Mouse (Mus musculus) liver, embryonic 14.5 days (tissue): ENCODE measurements around the gene Ggt7. TPM values are rescaled to one million over a fixed set of nuclear protein-coding genes. Genes with fewer than 3 reads are reported as not detected.

Source experiments
- ATAC-seq: fragments of 200-750 bp; cut with Nextera tagmentation; 2 replicates; pipeline ENCODE4 v1.8.0; 2017; ENCODE audit warnings: moderate number of reproducible peaks, mild to moderate bottlenecking, moderate library complexity; ENCODE audit not compliant: insufficient read depth
- DNase-seq, 3 experiments: peaks; one replicate each; pipeline ENCODE4 v3.0.0-alpha.2; 2012 to 2013; ENCODE audit warnings: low read depth in 3 of 3, low spot score in 3 of 3
- H3K27ac ChIP-seq: fragments of 300-500 bp; sonication (generic); 2 replicates; pipeline ENCODE4 v1.5.1; 2014; ENCODE audit warnings: moderate library complexity, mild to moderate bottlenecking, control low read depth, inconsistent platforms
- H3K27me3 ChIP-seq: fragments of 300-500 bp; sonication (generic); 2 replicates; pipeline ENCODE4 v1.6.1; 2014; ENCODE audit warnings: mild to moderate bottlenecking, low read length, moderate library complexity; ENCODE audit not compliant: control insufficient read depth, insufficient read depth
- H3K36me3 ChIP-seq: fragments of 300-500 bp; sonication (generic); replicated peaks from 2 replicates; pipeline ENCODE4 v1.6.1; 2014; ENCODE audit warnings: low read depth; ENCODE audit not compliant: control insufficient read depth, insufficient read depth
- H3K4me1 ChIP-seq, 2 experiments: fragments of 200-500 bp in 1 of 2; fragments of 300-500 bp in 1 of 2; sonication (generic) in 1 of 2; replicated peaks; 2 replicates each; pipeline ENCODE4 v1.6.1; 2012 to 2014; ENCODE audit warnings: antibody characterized with exemption in 1 of 2, inconsistent platforms in 1 of 2, low read length in 1 of 2; ENCODE audit not compliant: control insufficient read depth in 2 of 2, insufficient read depth in 2 of 2
- H3K4me2 ChIP-seq: fragments of 300-500 bp; sonication (generic); 2 replicates; pipeline ENCODE4 v1.6.1; 2014; ENCODE audit warnings: low read depth, mild to moderate bottlenecking, control low read depth, moderate library complexity
- H3K4me3 ChIP-seq, 2 experiments: fragments of 200-500 bp in 1 of 2; fragments of 300-500 bp in 1 of 2; sonication (generic) in 1 of 2; 2 replicates each; pipeline ENCODE4 v1.5.1; 2012 to 2014; ENCODE audit warnings: low read depth in 2 of 2, low read length in 2 of 2, mild to moderate bottlenecking in 2 of 2, control low read depth in 1 of 2, inconsistent platforms in 1 of 2, moderate library complexity in 1 of 2; ENCODE audit not compliant: insufficient read depth in 1 of 2
- H3K9ac ChIP-seq: fragments of 300-500 bp; sonication (generic); replicated peaks from 2 replicates; pipeline ENCODE4 v1.6.1; 2014; ENCODE audit warnings: mild to moderate bottlenecking, control low read depth, moderate library complexity
- H3K9me3 ChIP-seq: fragments of 300-500 bp; sonication (generic); 2 replicates; pipeline ENCODE4 v1.6.1; 2016; ENCODE audit warnings: low read length, mixed read lengths; ENCODE audit not compliant: control insufficient read depth
- CTCF ChIP-seq: IDR thresholded peaks from 2 replicates; pipeline ENCODE4 v1.5.1; 2016; ENCODE audit warnings: antibody characterized with exemption, low read depth, control low read depth
- EP300 ChIP-seq: IDR thresholded peaks from 2 replicates; pipeline ENCODE4 v1.6.1; 2016; ENCODE audit warnings: antibody characterized with exemption, low read depth
- WGBS: fragments of 180-500 bp; shearing (Covaris S2); extraction: QIAGEN DNeasy Blood & Tissue Kit; methylation state at CpG from one replicate; pipeline ENCODE4 v1.1.7; 2014; ENCODE audit not compliant: insufficient replicate concordance; 5-methylcytosine and 5-hydroxymethylcytosine counted together
- polyA plus RNA-seq, 2 experiments: library from polyadenylated mRNA; depleted of rRNA in 1 of 2; stranded (reverse) in 1 of 2; unstranded in 1 of 2; fragments of >200 nt; fragmentation: Nextera tagmentation in 1 of 2; extraction: Ambion mirVana in 1 of 2; gene quantifications; 2 replicates each; pipeline versions ENCODE4 v1.2.1 to v1.2.3; 2012 to 2014

Gene Ggt7
- polyA plus RNA-seq, 2 experiments: 0.18 to 0.35 TPM

GRCm38 (mm10) chr2:155482021-155482420 is 36.0 kb downstream of the Ggt7 start:
- ATAC-seq: no peak
- H3K27ac ChIP-seq: no peak overlapping the region
- H3K4me1 ChIP-seq: no peaks in the 10 kb centered on the region
- WGBS: 39% methylated on average over 3 of the region's 3 CpGs
- DNase-seq: peak; percentile 49 to 56 (median 53)
- no peaks in the 10 kb centered on the region for H3K27me3 ChIP-seq
- no peaks in the 10 kb centered on the region for H3K36me3 ChIP-seq
- TF ChIP-seq CTCF: peak; percentile 79
- TF ChIP-seq EP300: no peak
- no peak overlapping the region for H3K9ac ChIP-seq
- no peak overlapping the region for H3K4me3 ChIP-seq
- H3K4me2 ChIP-seq: no peak overlapping the region
- H3K9me3 ChIP-seq: no peaks in the 10 kb centered on the region

- no peaks in the 10 kb centered on the region for H3K27me3 ChIP-seq
- no peaks in the 10 kb centered on the region for H3K9me3 ChIP-seq
- peak within 1 kb of the TSS; percentile 95 for H3K4me2 ChIP-seq
- ATAC-seq (peak; percentile 88), DNase-seq (peak; percentile 63 to 64 (median 64))
- H3K36me3 ChIP-seq: no peaks in the 10 kb centered on the region
- under 1% methylated on average over 60 of the region's 72 CpGs for WGBS
- peak within 1 kb of the TSS; percentile 85 to 96 for H3K4me3 ChIP-seq
- peaks cover 9 to 16% of the 10 kb centered on the region in 2 experiments for H3K4me1 ChIP-seq
- H3K9ac ChIP-seq: peak within 1 kb of the TSS; percentile 92
- peak within 1 kb of the TSS; percentile 42 for H3K27ac ChIP-seq
- TF ChIP-seq EP300 (no peak), CTCF (no peak)
Measured at GRCm38 (mm10) chr2:155473570-155474088, 44.4 kb downstream of the Ggt7 start, which contains the start of gene Ncoa6. Ncoa6 (minus strand) TSS chr2:155473894.

- Histone ChIP-seq H3K36me3 (no peaks in the 10 kb centered on the region), H3K4me2 (peak overlapping the region; percentile 95), H3K4me1 (peaks cover 9 to 16% of the 10 kb centered on the region in 2 experiments), H3K27ac (peak overlapping the region; percentile 42), H3K9me3 (no peaks in the 10 kb centered on the region), H3K4me3 (peak overlapping the region; percentile 67 to 96), H3K9ac (peak overlapping the region; percentile 92), H3K27me3 (no peaks in the 10 kb centered on the region)
- TF ChIP-seq CTCF (no peak), EP300 (no peak)
- WGBS: 1% methylated on average over 68 of the region's 71 CpGs
- ATAC-seq (peak; percentile 79), DNase-seq (peak; percentile 7 to 38 (median 13))
Measured at GRCm38 (mm10) chr2:155472671-155473569, 45.1 kb downstream of the Ggt7 start.

GRCm38 (mm10) chr2:155466861-155467260 is 51.2 kb downstream of the Ggt7 start:
- WGBS: 16% methylated on average over 1 of the region's 1 CpGs
- Histone ChIP-seq H3K9ac (no peak overlapping the region), H3K4me3 (no peak overlapping the region), H3K27me3 (no peaks in the 10 kb centered on the region), H3K36me3 (no peaks in the 10 kb centered on the region), H3K27ac (no peak overlapping the region), H3K9me3 (no peaks in the 10 kb centered on the region), H3K4me2 (peak overlapping the region; percentile 22), H3K4me1 (peaks cover 3 to 6% of the 10 kb centered on the region in 2 experiments)
- ATAC-seq (peak; percentile 43; the same call in 1 of the 2 replicates), DNase-seq (no peak)
- no peak for TF ChIP-seq CTCF
- no peak for TF ChIP-seq EP300

- H3K27ac ChIP-seq: no peak overlapping the region
- no peak overlapping the region for H3K4me3 ChIP-seq
- H3K9me3 ChIP-seq: no peaks in the 10 kb centered on the region
- ATAC-seq (no peak), DNase-seq (no peak)
- H3K36me3 ChIP-seq: no peaks in the 10 kb centered on the region
- 81% methylated on average over 7 of the region's 7 CpGs for WGBS
- no peaks in the 10 kb centered on the region for H3K4me1 ChIP-seq
- no peak overlapping the region for H3K4me2 ChIP-seq
- H3K27me3 ChIP-seq: no peaks in the 10 kb centered on the region
- H3K9ac ChIP-seq: no peak overlapping the region
- TF ChIP-seq EP300 (no peak), CTCF (no peak)
Measured at GRCm38 (mm10) chr2:155453591-155453990, 64.4 kb downstream of the Ggt7 start.
